Mouse (Mus musculus) urinary bladder, adult 2 months (tissue): ENCODE measurements around the gene Tpst1. TPM values are rescaled to one million over a fixed set of nuclear protein-coding genes. Genes with fewer than 3 reads are reported as not detected.

Experiments
- DNase-seq: peaks from one replicate; pipeline ENCODE4 v3.0.0; 2022; ENCODE audit warnings: low spot score
- polyA plus RNA-seq: library from polyadenylated mRNA; depleted of rRNA; stranded (reverse); fragments of >200 nt; gene quantifications from 2 replicates; pipeline ENCODE4 v1.2.3, GENCODE M21; 2012

Gene Tpst1
- polyA plus RNA-seq, 1 experiment, result 77.9 TPM

DNA sequence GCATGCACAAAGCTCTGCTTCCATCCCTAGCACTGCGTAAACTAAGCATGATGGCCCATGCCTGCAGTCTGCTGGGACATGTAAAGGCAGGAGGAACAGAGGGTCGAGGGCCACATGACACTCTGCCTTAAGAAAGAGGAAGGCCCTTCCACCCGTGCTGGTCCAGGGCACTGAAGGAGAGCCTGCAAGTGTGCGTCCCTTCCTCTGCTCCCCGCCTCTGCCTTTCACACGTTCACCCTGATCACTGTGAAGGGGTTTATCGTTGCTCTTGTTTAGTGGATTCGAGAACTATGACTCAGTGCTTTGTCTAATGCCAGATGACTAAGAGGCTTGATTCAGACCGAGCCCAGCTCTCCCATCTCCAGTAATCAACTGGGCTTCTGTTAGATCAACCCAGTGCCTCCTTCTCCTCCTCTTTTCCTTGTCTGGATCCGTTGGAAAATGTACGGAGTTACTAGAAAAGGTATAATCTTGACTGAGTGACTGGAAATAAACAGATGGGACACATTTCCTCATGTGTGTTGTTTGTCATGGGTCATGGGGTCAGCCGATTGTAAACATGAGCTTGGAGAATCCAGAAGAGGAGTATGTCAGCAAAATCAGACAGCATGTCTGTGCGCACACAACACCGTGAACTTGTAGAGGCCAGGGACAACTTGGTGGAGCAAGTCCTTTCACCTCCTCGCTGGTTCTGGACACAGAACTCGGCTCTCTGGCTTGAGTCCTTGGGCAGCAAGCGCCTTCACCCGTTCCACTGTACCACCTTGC is 16.7 kb downstream of the Tpst1 start:
- DNase-seq, result no peak

DNA sequence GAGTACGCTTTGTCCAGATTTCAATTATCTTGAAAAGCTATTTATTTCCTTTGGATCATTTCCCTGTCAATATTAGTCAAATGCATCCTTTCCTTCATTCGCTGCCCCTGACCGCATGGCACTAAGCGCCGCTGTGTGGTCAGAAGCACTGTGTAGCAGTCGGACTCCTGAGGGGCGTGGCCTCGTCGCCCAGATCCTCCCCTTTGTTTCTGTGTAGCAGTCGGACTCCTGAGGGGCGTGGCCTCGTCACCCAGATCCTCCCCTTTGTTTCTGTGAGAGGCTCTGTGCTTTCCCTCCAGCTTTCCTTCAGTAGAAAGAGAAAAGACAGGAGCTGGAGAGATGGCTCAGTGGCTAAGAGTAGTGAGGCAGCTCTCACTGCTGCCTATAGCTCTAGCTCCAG is 23.6 kb downstream of the Tpst1 start:
- no peak for DNase-seq

DNA sequence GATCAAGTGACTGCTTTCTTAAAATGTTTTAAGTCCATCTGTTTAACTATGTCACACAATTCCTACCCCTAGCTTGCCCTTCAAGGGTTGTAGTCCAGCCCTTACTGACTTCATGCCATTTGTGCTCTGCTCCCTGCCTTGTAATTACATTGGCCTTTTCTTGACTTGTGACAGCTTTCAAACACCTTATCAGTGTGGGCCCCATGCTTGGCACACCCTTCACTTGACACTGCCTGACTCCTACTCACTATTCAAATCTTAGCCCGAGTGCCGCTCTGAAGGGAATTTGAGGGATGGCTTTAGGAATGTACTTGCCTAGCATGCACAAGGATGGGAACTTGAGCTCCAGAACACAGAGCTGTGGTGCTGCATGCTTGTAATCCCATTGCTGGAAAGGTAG is 24.7 kb downstream of the Tpst1 start:
- DNase-seq, result no peak

DNA sequence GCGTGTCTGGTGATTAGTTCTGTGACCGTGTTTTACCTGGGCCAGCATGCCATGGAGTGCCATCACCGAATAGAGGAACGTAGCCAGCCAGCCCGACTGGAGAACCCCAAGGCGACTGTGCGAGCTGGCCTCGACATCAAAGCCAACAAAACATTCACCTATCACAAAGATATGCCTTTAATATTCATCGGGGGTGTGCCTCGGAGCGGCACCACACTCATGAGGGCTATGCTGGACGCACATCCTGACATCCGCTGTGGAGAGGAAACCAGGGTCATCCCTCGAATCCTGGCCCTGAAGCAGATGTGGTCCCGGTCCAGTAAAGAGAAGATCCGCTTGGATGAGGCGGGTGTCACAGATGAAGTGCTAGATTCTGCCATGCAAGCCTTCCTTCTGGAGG is 28.6 kb downstream of the Tpst1 start:
- no peak for DNase-seq

DNA sequence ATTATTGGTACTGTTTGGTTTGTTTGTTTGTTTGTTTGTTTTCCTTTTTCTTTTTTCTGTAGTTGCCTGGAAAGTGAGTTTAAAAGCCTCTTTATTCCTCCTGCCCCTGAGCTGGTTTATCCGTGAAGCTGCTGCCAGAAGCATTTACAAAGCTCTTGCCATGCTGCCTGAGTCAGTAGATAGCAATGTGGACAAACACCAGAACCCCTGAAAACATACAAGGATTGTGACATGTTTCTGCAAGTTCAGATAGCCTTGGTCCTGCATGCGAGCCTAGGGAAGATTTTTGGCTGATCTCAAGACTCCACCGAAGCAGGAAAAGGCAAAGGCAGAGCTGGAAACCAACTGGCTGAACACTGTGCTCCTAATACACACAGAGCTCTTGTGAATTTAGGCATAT is 36.2 kb downstream of the Tpst1 start:
- DNase-seq, result no peak

DNA sequence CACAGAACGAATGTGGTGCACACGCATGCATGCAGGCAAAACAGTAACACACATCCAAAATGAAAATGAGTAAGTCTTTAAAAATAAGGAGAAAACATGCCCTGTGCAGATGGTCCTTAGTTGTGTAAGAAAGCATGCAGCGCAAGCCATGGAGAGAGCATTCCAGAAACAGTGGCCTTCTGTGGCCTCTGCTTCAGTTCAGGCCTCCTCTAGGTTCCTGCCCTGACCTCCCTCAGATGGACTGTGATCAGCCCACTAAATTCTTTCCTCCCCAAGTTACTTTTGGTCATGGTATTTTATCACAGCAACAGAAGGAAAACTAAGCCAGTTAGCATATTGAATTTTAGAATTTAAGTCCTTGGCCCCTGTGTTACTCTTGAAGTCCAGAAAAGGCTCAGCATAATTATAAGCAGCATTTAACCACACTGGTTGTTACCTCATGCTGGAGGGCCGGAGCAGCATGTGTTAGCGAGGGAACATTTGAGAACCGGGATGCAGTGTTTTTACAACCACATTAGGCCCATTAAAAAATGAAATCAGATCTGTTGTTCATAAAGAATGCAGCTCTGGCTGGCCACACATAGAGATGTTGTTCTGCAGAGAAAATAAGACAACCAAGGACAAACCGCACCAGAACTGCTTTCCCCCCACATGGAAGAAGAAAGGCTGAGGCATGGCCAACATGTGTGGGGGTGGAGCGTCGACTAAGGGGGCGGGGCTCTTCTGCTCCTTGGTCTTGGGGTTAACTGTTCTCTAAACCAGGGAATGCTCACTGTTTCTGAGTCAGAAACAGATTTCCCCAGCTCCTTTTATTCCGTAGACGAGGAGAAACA is 37.7 kb downstream of the Tpst1 start:
- no peak for DNase-seq

DNA sequence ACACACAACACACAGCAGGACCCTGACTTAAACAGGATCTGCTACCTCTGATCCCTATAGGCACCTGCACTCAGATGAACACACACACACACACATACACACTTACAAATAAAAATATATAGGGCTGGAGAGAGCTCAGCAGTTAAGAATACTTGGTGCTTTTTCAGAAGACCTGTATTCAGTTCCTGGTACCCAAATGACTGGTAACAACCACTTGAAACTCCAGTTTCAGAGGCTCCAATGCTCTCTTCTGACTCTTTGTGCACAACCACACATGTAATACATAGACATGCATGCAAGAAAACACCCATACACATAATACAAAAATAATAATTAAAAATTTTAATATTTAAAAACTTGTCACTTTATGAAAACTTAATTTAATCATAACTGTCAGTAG is 39.5 kb downstream of the Tpst1 start:
- no peak for DNase-seq

DNA sequence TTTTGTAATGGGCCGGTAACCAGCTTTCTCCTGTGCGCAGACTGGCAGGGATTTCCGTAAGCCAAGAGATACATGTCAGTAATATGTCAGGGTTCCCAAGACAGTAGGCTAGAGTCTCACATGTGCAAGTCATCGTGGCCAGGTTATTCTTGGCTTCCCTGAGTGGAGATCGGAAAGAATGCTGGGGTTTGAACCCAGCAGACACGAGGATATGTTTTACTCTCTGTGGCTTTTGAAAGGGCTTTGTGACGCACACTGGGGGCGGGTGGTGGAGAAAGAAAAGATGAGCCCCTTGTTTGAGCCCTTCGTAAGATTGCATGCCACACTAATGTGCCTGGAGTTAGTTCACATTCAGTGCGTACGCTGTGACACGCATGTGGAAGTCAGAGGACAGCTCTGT is 43.0 kb downstream of the Tpst1 start:
- DNase-seq, result no peak

DNA sequence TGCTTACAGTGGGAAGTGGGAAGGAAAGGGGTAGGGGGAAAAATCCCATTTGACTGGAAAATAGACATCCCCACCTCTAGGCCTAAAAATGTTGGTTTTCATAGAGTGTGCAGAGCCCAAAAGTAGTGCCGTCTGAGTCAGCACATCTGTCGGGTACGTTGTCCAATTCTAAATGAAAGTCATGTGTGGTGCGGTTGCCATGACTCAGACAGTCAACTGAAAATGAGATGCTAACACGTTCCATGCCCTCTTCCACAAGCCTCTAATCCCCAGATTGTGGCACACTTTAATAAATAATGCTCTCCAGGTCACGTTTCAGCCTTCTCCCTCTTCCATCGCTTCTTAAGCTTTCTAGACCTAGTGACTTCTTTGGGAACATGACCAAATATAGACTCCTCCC is 43.7 kb downstream of the Tpst1 start:
- no peak for DNase-seq

DNA sequence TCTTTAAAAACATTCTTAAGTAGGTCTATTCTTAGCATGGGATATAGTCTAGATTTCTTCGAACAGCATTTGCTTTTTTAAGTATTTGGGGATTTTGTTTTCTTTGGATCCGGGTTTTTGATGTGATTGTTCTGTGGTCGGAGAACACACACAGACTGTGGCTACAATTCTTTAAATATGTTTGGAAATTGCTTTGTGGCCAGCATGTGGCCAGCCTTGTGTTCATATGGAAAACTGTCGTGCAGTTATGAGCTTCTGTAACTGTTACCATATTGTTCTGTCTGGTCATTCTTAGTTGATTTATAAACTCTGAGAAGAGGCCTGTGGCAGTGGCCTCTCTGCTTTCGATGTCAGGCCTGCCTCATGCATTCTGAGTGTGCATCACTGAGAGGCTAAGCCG is 44.8 kb downstream of the Tpst1 start:
- no peak for DNase-seq

DNA sequence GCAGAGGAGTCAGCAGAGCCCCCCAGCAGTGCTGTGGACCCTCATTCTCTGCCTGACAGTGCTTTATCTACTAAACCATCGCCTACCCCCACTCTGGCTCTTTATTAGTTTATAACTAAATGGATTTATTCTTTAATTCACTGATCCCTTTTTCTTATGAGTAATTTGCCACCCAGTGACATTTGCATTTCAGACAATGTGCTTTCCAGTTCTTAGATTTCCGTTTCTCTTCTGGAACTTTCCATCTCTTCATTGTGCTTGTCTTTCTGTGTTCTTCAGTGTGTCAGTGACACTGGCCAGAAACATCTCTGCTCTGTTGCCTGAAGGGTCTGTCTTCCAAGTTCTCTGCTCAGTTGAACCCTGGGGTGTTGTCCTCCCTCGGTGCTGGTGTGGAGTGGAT is 46.1 kb downstream of the Tpst1 start:
- DNase-seq, result no peak

DNA sequence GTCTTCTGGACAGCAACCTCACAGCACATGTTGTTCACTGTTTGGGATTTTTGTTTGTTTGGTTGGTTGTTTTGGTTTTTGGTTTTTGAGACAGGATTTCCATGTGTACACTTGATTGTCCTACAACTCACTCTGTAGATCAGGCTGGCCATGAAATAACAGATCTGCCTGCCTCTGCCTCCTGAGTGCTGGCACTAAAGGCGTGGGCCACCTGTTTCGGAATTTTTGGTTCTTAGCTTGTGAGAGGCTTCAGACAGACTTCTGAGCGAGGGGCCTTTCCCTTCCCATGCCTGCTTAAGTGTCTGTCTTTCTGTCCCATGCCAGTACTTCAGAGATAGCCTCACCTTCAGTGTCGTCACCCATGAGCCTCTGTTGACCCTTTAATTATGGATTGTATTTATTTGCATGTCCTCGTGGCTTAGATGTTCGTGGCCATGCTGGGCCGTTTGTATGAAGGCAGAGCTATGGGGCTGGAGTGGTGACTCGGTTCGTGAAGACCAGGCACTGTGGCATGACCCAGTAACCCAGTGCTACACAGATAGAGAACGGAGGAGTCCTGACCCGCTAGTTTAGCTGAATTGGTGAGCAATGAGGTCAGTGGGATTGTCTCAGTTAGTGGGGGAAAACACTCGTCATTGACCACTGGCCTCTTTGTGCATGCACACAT is 47.1 kb downstream of the Tpst1 start:
- no peak for DNase-seq

DNA sequence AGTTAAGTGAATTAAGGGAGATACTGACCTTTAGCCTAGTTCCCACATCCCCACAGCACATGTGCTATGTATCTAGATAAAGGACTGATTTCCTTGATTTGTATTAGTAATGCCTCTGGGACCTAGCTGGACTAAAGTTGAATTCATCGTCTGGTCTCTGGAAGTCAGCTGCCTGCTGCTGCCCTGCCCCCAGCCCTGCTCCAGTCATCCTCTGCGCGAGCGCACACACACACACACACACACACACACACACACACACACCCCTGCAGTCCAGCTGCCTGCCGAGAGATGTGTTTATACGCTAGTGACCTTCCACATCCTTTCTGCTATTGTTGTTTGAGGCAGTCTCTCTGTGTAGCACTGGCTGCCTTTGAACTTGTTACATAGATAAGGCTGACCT is 47.8 kb downstream of the Tpst1 start:
- DNase-seq, result no peak

DNA sequence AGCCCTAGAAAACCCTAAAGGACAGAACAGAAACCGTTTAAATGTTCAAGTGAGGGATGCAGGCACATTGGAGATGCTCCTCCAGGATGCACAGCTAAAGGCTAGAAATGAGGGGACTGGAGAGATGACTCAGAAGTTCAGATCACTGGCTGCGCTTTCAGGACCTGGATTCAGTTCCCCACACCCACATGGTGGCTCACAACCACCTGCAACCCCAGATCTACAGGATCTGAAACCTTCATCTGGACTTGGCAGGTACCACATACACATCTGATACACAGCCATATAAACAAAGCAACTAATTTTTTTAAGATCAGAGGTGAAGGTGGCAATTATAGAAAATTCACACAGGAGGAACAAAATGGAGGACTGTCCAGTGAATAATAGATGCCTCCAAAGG is 49.2 kb downstream of the Tpst1 start:
- DNase-seq, result no peak

DNA sequence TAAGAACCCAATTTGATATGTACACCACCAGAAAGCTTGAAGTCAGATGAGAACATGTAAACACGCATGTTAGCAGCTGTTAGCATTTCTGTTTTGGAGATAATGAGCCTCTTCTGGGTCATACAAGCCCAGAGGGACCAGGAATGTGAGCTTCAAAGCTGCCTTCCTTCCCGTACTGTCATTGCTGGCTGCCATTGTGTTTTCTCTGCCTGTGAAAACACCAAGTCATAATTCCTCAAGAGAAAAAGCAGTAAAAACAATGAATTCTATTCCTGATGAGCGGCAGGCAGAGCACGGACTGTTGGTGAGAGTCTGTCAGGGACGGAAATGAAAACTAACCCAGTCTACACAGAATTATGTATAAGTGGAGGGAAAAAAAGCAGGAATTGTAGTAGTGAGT is 51.1 kb downstream of the Tpst1 start:
- DNase-seq, result no peak

DNA sequence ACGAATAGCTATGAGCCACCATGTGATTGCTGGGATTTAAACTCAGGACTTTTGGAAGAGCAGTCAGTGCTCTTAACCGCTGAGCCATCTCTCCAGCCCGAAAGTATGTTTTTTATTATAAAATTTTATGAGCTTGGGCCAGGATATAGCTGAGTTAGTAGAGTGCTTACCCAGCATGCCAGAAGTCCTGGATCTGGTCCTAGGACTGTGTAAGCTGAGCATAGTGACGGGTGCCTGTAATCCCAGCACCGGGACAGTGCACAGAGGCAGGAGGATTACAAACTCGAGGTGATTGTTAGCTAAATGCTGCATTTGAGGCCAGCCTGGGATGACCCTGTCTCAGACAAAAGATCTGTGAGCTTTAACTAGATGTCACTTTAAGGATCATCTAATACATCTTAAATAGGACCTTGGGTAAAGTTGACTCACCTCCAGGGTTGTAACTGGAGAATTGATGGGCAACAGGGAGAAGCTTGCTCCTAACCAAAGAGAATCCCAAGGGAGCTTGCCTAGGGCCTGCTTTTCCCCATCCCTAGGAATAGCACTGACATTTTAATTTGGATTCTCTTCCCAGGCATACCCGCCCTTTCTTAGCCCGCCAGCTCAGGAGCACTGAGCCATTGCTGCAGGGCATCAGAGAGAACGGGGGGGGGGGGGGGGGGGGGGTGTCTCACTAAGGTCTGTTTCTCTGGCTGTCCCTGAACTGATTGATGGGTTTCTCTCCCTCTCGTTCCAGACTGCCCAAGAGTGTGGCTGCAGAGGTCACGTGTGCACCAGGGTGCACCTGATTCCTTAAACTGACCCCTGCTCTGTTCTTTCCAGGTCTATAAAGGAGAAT is 55.8 kb downstream of the Tpst1 start:
- no peak for DNase-seq

DNA sequence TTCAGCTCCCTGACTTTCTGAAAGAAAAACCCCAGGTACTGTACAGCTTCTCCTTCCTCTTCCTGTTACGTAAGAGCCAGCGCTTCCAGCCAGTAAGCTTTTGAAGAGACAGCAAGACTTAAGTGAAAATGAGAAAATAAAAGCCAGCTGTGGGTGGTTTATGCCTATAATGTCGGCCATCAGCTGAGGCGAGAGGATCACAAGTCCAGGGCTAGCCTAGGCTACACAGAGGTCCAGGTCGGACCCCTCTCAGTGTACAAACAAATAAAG is 56.3 kb downstream of the Tpst1 start:
- DNase-seq, result no peak

DNA sequence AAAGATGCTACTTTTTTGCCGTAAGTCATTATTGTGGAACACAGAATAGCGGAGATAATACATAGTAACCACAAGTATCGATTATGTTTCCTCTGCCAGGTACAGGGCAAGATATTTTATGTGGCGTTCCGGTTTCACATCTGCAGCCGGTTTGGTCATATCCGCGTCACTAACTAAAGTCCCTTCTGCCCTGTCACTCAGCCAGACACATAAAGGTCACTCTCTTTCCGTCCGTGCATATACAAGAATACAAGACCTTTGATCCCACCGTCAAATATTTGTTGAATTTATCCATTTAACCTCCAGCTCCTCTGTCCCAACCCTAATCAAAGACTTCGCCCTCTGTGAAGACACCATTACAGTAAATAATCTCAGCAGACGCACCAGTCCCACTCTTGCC is 63.5 kb downstream of the Tpst1 start:
- no peak for DNase-seq

DNA sequence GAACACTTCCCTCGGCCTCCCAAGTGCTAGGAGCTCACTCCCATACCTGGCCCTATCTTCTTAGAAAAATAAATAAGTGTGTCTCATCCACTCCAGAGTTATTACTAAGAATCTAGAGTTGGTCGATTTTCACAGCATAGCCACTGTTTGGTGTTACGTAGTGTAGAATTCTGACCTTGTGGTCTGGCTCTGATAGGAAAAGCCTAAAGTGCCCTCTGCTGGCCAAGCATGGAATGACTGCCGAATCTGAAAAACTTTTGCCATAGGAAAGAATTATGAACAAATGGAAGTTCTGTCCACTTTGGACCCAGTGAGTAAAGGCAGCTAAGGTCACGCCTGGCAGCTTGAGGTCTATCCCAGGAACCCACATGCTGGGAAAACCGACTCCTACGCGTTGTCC is 66.3 kb downstream of the Tpst1 start:
- DNase-seq, result peak; percentile 61

DNA sequence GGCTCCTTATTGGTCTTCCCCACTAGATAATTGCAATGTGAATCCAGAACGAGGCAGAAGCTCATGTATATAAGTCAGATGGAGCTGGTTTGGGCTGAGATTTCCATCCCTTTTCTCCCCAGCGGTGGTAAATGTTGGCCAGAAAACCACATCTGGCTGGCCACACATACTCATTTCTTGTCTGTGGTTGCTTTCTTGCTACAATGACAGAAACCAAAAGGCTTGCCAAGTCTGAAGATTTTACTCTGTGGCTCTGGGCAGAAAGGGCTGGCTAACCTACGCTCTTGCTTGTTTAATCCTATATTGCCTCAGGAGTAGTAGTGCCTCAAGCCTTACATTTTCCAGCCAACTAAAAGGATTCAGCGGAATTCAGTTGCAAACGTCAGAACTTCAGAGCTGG is 68.0 kb downstream of the Tpst1 start:
- DNase-seq, result no peak

DNA sequence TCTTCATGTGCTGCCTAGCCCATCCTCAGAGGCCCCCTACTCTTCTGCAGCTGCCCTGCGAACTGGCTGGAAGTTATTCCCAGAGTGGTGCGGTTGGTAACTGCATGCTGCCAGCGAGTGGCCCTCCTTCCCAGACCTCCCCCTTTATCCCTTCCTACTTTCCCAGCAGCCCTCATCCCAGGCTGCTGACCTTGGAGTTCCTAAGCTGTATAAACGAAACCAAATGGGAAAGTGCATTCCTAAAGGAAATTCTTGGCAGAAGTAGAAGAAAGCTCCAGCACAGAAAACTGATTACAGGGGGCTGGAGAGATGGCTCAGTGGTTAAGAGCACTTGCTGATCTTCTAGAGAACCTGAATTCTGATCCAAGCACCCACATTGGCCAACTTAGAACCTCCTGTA is 68.9 kb downstream of the Tpst1 start:
- no peak for DNase-seq

DNA sequence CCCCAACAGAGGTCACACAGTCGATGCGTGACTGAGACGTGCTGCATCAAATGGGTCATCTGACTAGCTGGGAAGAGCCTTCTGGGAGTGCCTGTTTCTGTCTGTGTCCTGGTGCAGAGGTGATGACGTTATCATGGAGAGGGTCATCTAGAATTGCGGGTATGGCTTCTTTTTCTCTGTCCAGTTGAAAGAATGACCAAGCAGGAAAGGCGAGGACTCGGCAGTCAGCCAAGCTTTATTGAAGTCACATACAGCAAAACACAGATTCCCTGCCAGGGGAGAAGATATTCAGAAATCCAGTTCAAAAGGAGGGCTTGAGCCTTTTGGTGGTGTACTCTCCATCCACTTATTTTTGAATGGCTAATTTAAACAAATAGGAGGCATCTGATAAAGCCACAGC is 70.0 kb downstream of the Tpst1 start:
- no peak for DNase-seq
